Mouse (Mus musculus): Measurements from ENCODE around the gene Dact3.

DNA sequence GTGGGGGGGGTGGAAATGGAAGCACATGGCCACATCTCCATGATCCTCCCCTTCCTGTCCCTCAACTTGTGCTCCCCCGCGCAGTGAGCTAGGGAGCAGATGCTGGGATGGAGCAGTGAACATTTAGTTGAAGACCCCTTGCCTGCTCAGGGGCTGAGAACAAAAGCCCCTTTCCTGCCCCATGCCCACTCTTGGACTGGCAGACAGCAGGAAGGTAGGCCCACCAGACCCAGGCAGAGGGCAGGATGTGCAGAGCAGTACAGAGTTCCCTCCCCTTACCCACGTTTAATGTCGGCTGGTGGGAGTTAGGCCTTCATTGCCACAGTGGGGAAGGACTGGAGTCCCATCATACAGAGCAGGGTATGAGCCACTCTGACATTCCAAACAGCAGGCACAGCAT lies 34.0 kb upstream of the Dact3 start:
- TF ChIP-seq CTCF (IDR thresholded peaks at IDR 0.05; ENCODE audit: low read depth) (no peak), EP300 (IDR thresholded peaks at IDR 0.05; ENCODE audit: low read depth) (no peak)

Measured in liver, embryonic 14.5 days (tissue).